Mouse (Mus musculus) ES-Bruce4 (cell line): ENCODE measurements around the gene Atp7b.

Source experiments
- CTCF ChIP-seq: IDR thresholded peaks from one replicate; pipeline ENCODE4 v1.8.1; 2011; ENCODE audit warnings: low read depth, low read length
- POLR2A ChIP-seq: IDR thresholded peaks from one replicate; pipeline ENCODE4 v1.8.1; 2011; ENCODE audit warnings: low read length; ENCODE audit not compliant: insufficient read depth

GRCm38 (mm10) chr8:22006423-22006822, 53.7 kb downstream of the Atp7b start:
- TF ChIP-seq CTCF: no peak
- no peak for TF ChIP-seq POLR2A
